Mouse (Mus musculus) hindbrain, embryonic 10.5 days (tissue): Measurements from ENCODE around the gene Yars. TPM values are rescaled to one million over a fixed set of nuclear protein-coding genes. Genes with fewer than 3 reads are reported as not detected.

Experiments
- DNase-seq: peaks from one replicate; pipeline ENCODE4 v3.0.0-alpha.2; 2017; ENCODE audit warnings: low spot score
- H3K27ac ChIP-seq: fragments of 300-500 bp; sonication (generic); 2 replicates; pipeline ENCODE4 v1.5.1; 2016; ENCODE audit warnings: mild to moderate bottlenecking, moderate library complexity
- H3K27me3 ChIP-seq: fragments of 300-500 bp; sonication (generic); 2 replicates; pipeline ENCODE4 v1.6.1; 2016; ENCODE audit warnings: mild to moderate bottlenecking; ENCODE audit not compliant: poor library complexity, insufficient read depth, severe bottlenecking
- H3K36me3 ChIP-seq: fragments of 300-500 bp; sonication (generic); 2 replicates; pipeline ENCODE4 v1.6.1; 2016; ENCODE audit warnings: mild to moderate bottlenecking, moderate library complexity
- H3K4me1 ChIP-seq: fragments of 300-500 bp; sonication (generic); replicated peaks from 2 replicates; pipeline ENCODE4 v1.6.1; 2016; ENCODE audit warnings: mild to moderate bottlenecking
- H3K4me3 ChIP-seq: fragments of 300-500 bp; sonication (generic); 2 replicates; pipeline ENCODE4 v1.5.1; 2016; ENCODE audit warnings: mild to moderate bottlenecking, moderate library complexity
- H3K9me3 ChIP-seq: fragments of 300-500 bp; sonication (generic); 2 replicates; pipeline ENCODE4 v1.6.1; 2016; ENCODE audit warnings: mild to moderate bottlenecking, moderate library complexity
- WGBS: fragments of 180-500 bp; shearing (Covaris S2); methylation state at CpG from one replicate; pipeline ENCODE4 v1.1.7; 2016; 5-methylcytosine and 5-hydroxymethylcytosine counted together
- polyA plus RNA-seq: library from polyadenylated mRNA; unstranded; fragments of >200 nt; fragmentation: Nextera tagmentation; extraction: Ambion mirVana; gene quantifications from 2 replicates; pipeline ENCODE4 v1.2.1, GENCODE M21; 2016

The Yars gene
- polyA plus RNA-seq, 1 experiment from 2014 or later: 109 TPM

- no peak overlapping the region for H3K4me3 ChIP-seq
- no peaks in the 10 kb centered on the region for H3K9me3 ChIP-seq
- H3K4me1 ChIP-seq: no peaks in the 10 kb centered on the region
- no peak for DNase-seq
- H3K27ac ChIP-seq: no peak overlapping the region
- no peaks in the 10 kb centered on the region for H3K27me3 ChIP-seq
- H3K36me3 ChIP-seq: peaks cover 86% of the 10 kb centered on the region
- 90% methylated on average over 4 of the region's 4 CpGs for WGBS
Observed at GRCm38 (mm10) chr4:129151276-129151811, 38.2 kb upstream of the Yars start.

- Histone ChIP-seq H3K9me3 (no peaks in the 10 kb centered on the region), H3K4me3 (no peak overlapping the region), H3K27me3 (no peaks in the 10 kb centered on the region), H3K36me3 (peaks cover 77% of the 10 kb centered on the region), H3K4me1 (no peaks in the 10 kb centered on the region), H3K27ac (no peak overlapping the region)
- 96% methylated on average over 5 of the region's 5 CpGs for WGBS
- no peak for DNase-seq
Observed at GRCm38 (mm10) chr4:129157541-129157940, 32.0 kb upstream of the Yars start.

GRCm38 (mm10) chr4:129158549-129158948 is 31.0 kb upstream of the Yars start:
- no peaks in the 10 kb centered on the region for H3K4me1 ChIP-seq
- H3K27me3 ChIP-seq: no peaks in the 10 kb centered on the region
- WGBS: 76% methylated on average over 3 of the region's 3 CpGs
- H3K9me3 ChIP-seq: no peaks in the 10 kb centered on the region
- H3K27ac ChIP-seq: no peak overlapping the region
- no peak overlapping the region for H3K4me3 ChIP-seq
- DNase-seq: no peak
- peaks cover 77% of the 10 kb centered on the region for H3K36me3 ChIP-seq

GRCm38 (mm10) chr4:129161076-129161475 is 28.5 kb upstream of the Yars start:
- Histone ChIP-seq H3K27me3 (no peaks in the 10 kb centered on the region), H3K4me1 (no peaks in the 10 kb centered on the region), H3K27ac (no peak overlapping the region), H3K36me3 (peaks cover 80% of the 10 kb centered on the region), H3K9me3 (no peaks in the 10 kb centered on the region), H3K4me3 (no peak overlapping the region)
- 98% methylated on average over 1 of the region's 1 CpGs for WGBS
- DNase-seq: no peak

- H3K9me3 ChIP-seq: no peaks in the 10 kb centered on the region
- no peak overlapping the region for H3K27ac ChIP-seq
- H3K36me3 ChIP-seq: peaks cover 79% of the 10 kb centered on the region
- H3K4me3 ChIP-seq: no peak overlapping the region
- no peaks in the 10 kb centered on the region for H3K4me1 ChIP-seq
- 83% methylated on average over 4 of the region's 4 CpGs for WGBS
- DNase-seq: no peak
- no peaks in the 10 kb centered on the region for H3K27me3 ChIP-seq
Observed at GRCm38 (mm10) chr4:129161581-129162255, 27.8 kb upstream of the Yars start.

- Histone ChIP-seq H3K4me3 (no peak overlapping the region), H3K4me1 (no peaks in the 10 kb centered on the region), H3K36me3 (peaks cover 84% of the 10 kb centered on the region), H3K27me3 (no peaks in the 10 kb centered on the region), H3K27ac (no peak overlapping the region), H3K9me3 (no peaks in the 10 kb centered on the region)
- DNase-seq: no peak
- WGBS: 76% methylated on average over 1 of the region's 1 CpGs
Observed at GRCm38 (mm10) chr4:129172529-129172928, 17.0 kb upstream of the Yars start.

- no peaks in the 10 kb centered on the region for H3K27me3 ChIP-seq
- no peak overlapping the region for H3K4me3 ChIP-seq
- no peak overlapping the region for H3K27ac ChIP-seq
- H3K4me1 ChIP-seq: no peaks in the 10 kb centered on the region
- no peaks in the 10 kb centered on the region for H3K9me3 ChIP-seq
- DNase-seq: no peak
- peaks cover 84% of the 10 kb centered on the region for H3K36me3 ChIP-seq
- WGBS: 80% methylated on average over 1 of the region's 1 CpGs
Observed at GRCm38 (mm10) chr4:129179560-129179959, 10.0 kb upstream of the Yars start.

- no peak for DNase-seq
- peaks cover 31% of the 10 kb centered on the region for H3K4me1 ChIP-seq
- peak overlapping the region; percentile 97 for H3K27ac ChIP-seq
- no peaks in the 10 kb centered on the region for H3K9me3 ChIP-seq
- 52% methylated on average over 5 of the region's 5 CpGs for WGBS
- H3K27me3 ChIP-seq: no peaks in the 10 kb centered on the region
- peak overlapping the region; percentile 81 for H3K4me3 ChIP-seq
- peaks cover 12% of the 10 kb centered on the region for H3K36me3 ChIP-seq
Observed at GRCm38 (mm10) chr4:129188041-129188659, 1.4 kb upstream of the Yars start.

- DNase-seq: no peak
- H3K4me1 ChIP-seq: peaks cover 31% of the 10 kb centered on the region
- H3K4me3 ChIP-seq: peak overlapping the region; percentile 81
- H3K27me3 ChIP-seq: no peaks in the 10 kb centered on the region
- H3K9me3 ChIP-seq: no peaks in the 10 kb centered on the region
- H3K36me3 ChIP-seq: peaks cover 16% of the 10 kb centered on the region
- peak overlapping the region; percentile 97 for H3K27ac ChIP-seq
- WGBS: under 1% methylated on average over 73 of the region's 74 CpGs
Observed at GRCm38 (mm10) chr4:129188803-129189541, 588 bp upstream of the Yars start.

GRCm38 (mm10) chr4:129190538-129190937 is 978 bp downstream of the Yars start:
- H3K36me3 ChIP-seq: peaks cover 32% of the 10 kb centered on the region
- peak overlapping the region; percentile 81 for H3K4me3 ChIP-seq
- 7% methylated on average over 12 of the region's 12 CpGs for WGBS
- H3K27me3 ChIP-seq: no peaks in the 10 kb centered on the region
- H3K4me1 ChIP-seq: peaks cover 31% of the 10 kb centered on the region
- DNase-seq: peak; percentile 21
- H3K27ac ChIP-seq: peak overlapping the region; percentile 97
- no peaks in the 10 kb centered on the region for H3K9me3 ChIP-seq

GRCm38 (mm10) chr4:129191691-129192090 is 2.1 kb downstream of the Yars start:
- Histone ChIP-seq H3K9me3 (no peaks in the 10 kb centered on the region), H3K27ac (0 out of 2 replicates have a peak overlapping the region, but pooled peaks have one; percentile 12), H3K4me3 (peak overlapping the region; percentile 81; the same call in 1 of the 2 replicates), H3K4me1 (peaks cover 31% of the 10 kb centered on the region), H3K36me3 (peaks cover 42% of the 10 kb centered on the region), H3K27me3 (no peaks in the 10 kb centered on the region)
- no peak for DNase-seq
- WGBS: 76% methylated on average over 5 of the region's 5 CpGs

- Histone ChIP-seq H3K4me1 (peaks cover 18% of the 10 kb centered on the region), H3K27me3 (no peaks in the 10 kb centered on the region), H3K9me3 (no peaks in the 10 kb centered on the region), H3K36me3 (peaks cover 65% of the 10 kb centered on the region), H3K4me3 (no peak overlapping the region), H3K27ac (no peak overlapping the region)
- no peak for DNase-seq
- 100% methylated on average over 1 of the region's 1 CpGs for WGBS
Observed at GRCm38 (mm10) chr4:129194280-129194679, 4.7 kb downstream of the Yars start.

GRCm38 (mm10) chr4:129197514-129197913 is 8.0 kb downstream of the Yars start:
- 99% methylated on average over 6 of the region's 6 CpGs for WGBS
- peaks cover 92% of the 10 kb centered on the region for H3K36me3 ChIP-seq
- DNase-seq: no peak
- no peaks in the 10 kb centered on the region for H3K9me3 ChIP-seq
- H3K27ac ChIP-seq: no peak overlapping the region
- no peak overlapping the region for H3K4me3 ChIP-seq
- no peaks in the 10 kb centered on the region for H3K27me3 ChIP-seq
- H3K4me1 ChIP-seq: no peaks in the 10 kb centered on the region
